Mouse (Mus musculus) cerebellum, adult 9-11 months (tissue): ENCODE measurements at regions not wholly inside any gene's neighbourhood (a gene's known extent, or its start where the extent isn't known, plus 50 kb on each side); places are given as distances from the start of the nearest gene placed in this dataset.

Experiments
- DNase-seq: peaks from one replicate; pipeline ENCODE4 v3.0.0; 2022

DNA sequence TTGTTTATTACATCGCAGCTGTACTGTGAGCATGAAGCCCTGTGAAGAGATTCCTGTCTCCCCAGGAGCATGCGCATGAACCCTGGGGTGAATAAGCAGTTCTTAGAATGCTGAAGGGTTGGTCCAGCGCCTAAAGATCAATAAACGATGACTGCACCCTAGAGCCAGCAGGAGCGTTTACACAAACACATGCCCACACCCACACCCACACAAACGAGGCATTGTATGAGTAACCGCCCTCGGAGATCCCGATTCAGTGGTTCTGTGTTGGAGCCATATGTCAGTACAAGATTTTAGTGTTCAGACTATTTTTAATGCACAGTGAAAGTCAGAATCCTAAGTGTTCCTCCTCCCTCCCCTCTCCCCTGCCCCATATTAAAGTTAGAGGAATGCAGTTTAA is 57.3 kb downstream of the Edn1 start:
- DNase-seq: no peak

DNA sequence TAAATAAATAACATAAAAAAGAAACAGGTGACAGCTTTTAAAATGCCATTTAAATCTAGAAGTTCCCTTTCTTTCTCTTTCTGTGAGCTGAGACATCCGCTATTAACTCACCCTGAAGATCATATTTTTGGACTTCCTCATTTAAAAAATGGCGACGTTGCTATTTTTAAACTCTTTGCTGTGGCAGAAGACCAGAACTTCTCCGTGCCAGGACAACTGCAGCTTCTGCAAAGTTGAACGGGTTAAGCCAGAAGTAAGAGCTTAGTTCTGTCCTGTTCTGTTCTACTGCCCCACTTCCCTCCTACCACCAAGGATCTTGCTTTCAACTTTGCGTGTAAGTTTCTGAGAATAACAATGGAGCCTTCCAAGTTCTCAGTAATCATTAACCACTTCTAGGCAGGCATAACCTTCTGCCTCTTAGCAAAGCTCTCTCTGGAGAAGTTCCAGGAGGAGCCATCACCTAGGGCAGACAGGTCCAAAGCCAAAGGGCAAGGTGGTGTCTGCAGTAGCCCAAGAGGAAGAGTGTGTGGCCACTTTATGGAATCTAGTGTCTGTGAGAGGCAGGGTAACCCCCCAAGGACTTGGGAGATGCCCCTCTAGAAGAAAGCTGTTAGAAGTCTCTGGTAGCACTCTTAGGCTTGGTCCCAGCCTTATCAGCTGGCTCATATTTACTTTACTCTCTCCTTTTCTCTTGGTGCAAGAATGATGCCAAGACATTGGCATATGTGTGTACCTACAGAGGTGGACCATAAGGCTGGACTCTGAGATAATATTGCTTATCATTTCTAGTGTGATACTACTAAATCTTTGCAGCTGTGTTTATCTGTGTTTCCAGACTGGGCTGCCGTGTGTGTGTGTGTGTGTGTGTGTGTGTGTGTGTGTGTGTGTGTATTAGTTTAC is 66.6 kb downstream of the Edn1 start:
- no peak for DNase-seq

DNA sequence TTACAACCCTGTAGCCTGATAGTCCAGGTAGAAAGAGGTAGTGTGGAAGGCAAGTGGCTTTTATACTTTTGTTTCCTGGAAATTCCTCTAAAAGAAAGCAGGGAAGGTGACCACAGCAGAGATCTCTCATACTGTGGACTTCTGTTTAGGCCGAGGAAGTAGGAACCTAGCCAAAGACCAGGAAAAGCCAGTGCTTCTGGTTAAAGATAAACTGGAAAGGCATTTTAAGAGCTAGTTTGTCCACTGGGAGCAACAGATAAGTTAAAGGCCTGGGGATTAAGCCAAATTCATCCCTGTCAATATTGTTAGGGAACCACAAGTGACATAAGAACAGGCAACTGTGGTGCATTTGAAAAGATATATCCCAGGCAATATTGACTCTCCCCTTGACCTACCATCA is 68.5 kb downstream of the Edn1 start:
- DNase-seq: no peak

DNA sequence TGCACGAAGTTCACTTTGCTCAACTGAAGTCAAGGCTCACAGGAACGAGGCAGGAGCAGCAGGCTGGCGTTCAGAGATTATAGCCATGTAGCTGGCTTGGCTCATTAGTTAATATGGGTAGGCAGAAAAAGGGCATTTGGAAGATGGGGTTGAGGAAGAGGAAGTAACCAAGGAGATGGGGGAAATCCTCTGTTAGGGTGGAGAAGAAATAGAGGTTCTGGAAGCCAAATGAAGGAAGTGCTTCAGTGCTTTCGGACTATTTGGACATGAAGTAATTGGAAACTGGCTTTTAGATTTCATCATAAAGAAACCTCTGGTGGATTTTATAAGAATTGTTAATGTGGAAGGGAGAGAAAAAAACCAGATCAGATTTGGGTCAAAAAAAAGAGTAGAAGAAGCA is 70.9 kb downstream of the Edn1 start:
- no peak for DNase-seq

DNA sequence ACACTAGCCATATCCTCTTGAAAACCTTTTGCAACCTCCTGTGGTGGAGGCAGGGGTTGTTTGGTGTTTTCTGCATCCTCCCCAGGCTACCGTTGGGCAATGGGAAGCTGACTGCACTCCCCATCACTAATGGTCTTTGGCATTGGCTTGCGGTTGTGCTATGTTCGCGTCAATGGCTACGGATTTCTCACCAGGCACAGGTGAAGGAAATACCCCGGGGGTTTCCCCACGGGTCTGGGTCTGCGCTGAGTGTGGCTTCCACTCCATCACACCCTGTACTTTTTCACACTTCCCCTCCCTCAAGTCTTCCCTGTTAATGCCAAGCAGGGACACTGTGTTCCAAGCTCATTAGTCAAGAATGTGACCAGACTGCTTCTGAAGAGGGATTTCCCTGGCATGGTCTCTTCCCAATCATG is 72.9 kb downstream of the Edn1 start:
- no peak for DNase-seq

DNA sequence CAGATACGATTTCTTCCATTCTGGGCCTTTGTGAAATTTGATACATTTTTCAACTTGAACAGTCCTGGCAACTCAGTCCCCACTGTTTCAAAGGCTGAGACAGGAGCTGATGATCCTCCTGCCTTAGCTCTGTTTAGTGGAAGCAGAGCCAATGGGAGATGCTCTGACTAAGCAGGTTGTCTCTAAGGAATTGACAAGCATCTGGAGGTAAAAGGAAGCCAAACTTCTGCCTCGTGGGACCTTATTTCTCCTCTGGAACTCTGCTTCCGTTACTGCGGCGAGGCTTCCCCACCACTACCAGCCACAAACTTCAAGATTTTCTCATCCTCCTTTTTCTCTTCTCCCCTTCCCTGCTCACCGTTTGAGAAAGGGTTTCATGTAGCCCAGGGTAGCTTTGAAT is 78.4 kb downstream of the Edn1 start:
- DNase-seq: no peak

DNA sequence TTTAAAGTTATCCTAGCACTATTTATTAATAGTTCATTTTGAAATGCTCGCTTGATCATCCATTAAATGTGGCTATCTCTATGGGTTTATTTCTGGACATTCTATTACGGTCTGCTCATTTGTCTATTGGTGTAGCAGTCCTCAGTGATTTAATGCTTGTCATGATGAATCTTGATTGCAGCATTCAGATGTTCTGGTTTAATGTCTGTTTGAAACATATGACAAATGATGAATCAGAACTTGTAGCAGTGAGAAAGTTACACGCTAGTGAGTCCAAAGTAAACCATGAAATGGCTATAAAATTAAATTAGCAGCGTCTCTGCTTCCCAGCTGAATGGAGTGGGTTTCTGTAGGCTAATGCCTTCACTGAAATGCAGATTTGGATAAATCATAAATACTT is 81.8 kb downstream of the Edn1 start:
- DNase-seq: no peak

DNA sequence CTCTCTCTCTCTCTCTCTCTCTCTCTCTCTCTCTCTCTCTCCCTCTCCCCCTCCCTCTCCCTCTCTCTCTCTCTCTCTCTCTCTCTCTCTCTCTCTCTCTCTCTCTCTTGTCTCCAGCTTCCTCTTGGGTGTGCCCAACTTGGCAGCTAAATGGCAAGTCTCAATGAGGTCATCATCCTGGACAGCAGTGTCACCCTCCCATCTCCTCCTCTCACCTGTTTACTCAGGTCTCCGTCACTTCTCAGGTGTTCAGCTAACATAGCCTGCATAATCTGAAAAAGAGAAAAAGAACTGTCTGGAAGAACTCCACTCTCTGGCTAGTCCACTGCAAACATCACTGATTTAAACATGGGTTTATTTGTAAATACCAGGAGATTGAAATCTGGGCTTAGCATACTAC is 89.1 kb downstream of the Edn1 start:
- no peak for DNase-seq

DNA sequence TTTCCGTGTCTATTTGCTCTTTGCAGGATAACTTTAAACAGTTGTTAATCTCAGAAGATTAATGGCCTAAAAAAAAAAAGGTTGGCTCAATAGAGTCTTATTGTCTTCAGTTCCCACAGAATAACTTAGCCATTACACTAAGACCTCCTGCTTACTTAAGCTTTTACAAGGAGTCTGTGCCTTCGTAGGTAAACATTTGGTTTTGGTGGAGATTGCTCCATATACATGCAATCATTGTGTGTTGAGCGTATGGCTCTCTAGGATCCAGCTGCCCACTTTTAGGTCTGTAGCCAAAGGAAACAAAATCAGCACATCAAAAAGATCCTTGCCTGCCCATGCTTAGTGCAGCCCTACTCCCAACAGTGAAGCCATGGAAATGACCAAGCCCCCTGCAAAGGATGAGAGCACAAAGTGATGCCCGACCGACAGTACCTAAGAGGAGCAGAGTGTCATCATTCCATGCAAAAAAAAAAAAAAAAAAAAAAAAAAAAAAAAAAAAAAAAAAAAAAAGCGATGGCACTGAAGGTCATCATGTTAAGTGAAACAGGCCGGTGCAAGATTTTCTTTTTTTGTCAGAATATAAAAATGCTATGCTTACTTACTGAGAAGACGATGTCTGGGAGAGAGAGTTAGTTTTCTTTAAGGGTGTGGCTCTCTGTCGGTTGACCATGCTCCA is 90.2 kb downstream of the Edn1 start:
- no peak for DNase-seq

DNA sequence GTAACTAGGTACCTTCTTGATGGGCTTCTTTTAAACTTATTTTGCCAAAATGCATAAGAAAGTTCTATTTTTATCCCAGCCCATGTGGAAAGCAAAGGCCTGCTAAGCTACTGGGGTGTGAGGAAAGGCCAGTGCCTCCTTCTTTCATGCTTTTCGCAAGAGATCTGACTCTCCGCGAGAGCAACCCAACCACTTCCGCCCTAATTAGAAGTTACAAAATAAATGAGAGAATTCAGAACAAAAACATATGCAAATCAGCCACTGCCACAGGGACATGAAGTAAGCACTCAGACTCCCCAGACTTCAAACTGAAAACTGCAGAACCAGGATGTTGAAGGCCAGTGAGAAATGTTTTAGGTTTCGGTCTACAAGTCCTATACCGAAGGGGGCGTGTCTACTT is 91.4 kb downstream of the Edn1 start:
- DNase-seq: no peak

DNA sequence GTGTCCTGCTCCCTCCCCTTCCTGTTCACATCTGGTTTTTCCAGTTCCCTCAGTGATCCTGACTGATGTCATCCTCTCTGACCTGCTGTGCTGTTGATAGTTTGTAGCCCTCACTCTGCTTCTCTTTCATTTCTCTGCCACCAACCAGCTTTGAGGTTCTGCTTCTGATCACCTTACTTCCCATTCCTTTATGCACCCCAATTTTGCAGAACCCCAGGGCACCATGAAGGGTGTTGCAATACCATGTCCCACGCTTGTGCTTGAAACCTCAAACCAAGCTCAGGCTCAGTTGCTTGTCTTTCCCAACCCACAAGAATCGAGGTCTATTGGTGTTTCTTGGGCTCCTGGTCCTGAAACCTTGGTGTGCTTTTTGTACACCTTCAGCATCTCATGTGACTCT is 93.3 kb downstream of the Edn1 start:
- no peak for DNase-seq

DNA sequence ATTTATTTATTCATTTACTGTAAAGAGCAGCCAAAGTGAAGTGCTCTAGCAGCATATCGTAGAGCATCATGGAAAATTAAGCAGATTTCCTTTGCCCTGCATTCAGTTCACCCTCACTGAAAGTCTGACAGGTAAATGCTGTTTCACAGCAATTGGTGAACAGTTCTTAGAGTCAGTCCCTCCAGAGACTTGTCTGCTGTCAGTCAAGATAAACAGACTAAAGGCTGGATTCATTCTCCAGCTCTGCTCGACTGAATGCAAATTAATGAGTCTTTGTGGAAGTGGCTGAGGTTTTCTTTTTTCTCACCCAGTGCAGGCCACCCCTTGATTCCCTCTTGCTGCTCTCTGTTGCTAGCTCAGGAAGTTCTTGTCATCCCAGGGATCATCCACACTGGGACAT is 100.2 kb downstream of the Edn1 start:
- no peak for DNase-seq

DNA sequence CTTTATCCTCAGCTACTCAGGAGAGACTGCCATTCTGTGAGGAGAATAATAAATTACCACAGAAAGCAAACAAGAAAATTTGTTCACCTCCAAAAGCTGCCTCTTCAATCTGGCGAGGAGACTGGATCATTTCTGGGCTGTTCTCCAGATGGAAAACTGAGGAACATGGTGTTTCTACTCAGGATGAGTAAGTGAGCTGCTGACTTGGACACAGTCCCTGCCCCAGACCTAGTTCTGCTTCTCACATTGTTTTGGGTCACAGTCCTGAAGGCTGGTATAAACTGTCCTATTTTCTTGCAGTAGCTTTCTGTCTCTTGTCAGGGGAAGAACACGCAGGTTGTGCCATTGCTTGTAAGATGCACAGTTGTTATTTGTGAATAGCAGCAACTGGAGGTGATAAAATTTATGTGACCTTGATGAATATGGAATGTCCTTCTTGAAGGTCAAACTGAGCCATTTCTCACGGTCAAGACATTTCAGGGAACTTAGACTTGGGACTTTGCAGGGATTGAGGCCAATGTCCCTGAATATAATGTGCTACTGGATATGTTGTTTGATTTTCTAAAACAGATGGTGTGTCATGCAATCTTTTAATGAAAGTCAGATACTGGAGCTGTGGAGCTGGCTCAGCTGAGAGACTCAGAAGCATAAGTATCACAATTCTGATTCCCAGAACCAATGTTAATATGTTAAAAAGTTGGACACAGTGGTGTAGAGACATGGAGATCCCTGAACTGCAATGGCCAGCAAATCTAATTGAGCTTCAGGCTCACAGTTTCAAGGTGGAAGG is 102.2 kb downstream of the Edn1 start:
- DNase-seq: peak; percentile 55

DNA sequence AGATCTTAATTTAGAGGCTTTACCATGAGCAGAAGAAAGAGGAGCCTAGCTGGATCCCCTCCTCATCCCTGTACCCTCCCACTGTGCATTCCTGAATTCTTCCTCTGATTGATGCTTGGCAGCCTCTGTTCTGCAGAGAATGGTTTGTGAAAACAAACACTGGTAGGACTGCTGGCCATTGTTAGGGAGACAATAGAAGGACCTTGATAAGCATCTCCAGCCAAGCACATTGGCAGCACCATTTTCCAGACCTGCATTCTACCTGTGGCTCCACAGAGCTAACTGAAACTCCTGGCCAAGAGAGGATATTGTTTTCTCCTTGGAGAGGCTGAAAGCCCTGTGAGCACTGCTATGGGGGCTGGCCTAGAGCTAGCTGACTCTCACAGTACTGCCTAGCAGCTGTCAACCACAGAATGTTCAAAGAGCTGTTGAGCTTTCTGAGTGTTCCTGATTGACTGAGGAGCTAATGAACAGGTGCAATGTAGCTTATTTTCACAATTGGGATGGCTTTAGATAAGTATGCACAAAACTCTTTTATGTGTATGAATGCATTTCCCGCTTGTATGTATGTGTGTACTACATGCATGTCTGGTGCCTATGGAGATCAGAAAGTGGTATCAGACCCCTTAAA is 111.5 kb downstream of the Edn1 start:
- no peak for DNase-seq

DNA sequence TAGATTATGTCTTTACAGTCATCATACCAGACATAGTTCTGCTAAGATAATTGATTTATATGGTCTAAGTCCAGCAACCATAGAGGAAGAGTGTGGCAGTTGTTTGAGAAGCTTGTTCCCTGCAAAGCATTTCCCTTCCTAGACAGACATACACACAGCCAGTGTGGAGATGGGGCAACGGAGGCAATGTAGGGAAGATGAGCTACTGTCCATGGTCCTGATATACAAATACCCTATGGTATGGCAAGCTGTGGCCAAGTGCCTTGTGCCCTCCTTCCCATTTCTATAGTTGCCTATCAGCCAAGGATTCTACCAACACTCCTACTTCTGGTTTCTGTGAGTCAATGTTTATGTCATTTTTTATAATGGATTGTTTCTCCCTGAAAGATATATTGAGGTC is 145.6 kb downstream of the Edn1 start:
- DNase-seq: no peak

DNA sequence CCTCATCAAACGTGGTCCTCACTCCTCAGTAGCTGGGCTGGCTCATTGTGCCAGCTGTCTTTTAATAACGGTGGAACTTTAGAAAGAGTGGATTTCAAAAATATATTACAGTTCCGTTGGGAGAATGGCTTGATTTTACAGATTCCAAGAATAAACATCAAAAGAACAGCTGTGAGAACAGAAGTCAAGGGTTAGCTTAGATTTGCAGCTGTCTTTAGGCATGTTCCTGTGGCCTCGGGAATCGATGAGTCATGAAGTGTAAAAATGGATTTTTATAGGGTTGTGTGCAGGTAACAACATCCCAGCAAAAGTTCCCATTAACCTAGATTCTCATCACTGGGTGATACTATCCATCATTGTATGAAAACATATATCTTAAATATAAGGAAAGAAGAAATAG is 152.4 kb downstream of the Edn1 start:
- DNase-seq: no peak

DNA sequence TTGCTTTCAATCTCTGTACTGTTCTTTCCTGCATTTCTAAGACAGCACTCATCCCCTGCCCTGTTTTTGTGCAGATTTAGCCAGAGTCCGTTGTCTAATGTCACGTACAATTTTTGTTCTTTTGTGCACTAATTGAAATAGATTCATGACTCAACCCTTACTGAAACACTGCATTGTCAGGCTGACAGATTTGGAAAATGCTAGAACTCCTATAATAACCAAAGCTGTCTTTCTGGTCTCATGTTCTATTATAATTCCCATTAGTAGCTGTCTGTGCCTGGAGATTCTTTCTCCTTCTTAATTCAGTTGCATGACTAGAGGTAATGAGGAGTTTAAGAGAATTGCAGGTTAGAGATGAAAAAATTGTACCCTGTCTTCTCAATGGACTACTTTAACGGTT is 158.6 kb downstream of the Edn1 start:
- DNase-seq: no peak

DNA sequence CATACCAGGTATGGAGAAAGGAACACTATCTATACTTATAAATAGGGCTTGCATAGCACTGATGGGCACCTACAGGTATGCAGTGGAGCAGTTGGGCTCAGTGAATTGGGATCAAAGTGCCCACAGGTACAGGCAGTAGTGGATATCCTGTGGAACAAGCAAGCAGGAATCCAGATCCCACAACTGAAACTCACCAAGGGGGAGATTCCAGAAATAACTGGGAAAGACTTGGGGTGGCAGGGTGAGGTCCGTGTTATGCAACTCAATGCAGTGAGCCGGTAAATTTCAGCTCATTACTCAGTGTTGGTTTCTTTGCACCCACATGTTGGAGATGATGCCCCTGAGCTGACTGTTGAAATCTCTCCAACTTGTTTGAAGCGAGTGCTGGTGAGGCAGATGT is 177.5 kb downstream of the Edn1 start:
- no peak for DNase-seq

DNA sequence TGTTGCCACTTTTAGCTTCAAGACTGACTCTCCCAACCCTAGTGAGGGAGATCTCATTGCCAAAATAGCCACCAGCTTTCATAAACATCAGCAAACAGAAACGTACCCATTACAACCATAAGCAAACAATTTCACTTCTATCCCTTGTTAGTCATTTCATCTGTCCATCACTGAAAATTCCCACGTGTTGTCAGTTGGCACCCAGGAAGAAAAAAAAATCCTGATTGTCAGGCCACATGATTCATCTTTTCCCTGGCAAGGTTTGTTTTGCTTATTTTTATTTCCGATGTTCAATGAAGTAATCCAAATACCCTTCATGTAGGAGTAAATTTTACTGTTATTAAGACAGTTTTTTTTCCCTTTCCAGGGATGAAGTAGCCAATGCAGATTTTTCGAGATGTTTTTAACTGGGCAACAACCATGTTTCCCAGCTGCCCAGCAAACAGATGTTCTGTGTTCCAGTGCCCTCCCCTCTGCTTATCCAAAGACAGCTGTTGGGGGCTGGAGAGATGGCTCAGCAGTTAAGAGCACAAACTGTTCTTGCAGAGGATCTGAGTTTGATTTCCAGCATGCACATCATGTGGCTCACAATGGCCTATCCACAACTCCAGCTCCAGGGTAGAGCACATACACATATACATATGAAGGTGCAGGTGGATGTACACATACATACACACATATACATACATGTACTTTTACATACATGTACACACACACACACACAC is 189.3 kb upstream of the Phactr1 start:
- DNase-seq: no peak

DNA sequence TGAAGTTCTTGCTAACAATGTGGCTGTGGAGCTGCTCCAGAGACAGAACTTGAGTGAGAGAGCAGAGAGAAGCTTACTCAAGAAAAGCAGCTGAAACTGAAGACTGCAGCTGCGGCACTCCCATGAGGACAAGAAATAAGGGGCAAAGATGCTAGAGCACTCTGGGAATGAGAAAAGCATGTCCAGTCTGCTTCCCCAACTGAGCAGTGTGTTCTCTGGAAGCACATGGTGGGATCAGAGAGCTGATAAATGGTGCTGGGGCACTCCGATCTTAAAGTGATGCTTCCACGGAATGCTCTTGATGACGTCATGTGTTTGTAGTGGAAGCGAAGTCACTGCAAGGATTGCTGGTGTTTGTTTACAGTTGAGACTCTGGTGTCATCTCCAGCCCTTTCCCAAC is 186.1 kb upstream of the Phactr1 start:
- no peak for DNase-seq

DNA sequence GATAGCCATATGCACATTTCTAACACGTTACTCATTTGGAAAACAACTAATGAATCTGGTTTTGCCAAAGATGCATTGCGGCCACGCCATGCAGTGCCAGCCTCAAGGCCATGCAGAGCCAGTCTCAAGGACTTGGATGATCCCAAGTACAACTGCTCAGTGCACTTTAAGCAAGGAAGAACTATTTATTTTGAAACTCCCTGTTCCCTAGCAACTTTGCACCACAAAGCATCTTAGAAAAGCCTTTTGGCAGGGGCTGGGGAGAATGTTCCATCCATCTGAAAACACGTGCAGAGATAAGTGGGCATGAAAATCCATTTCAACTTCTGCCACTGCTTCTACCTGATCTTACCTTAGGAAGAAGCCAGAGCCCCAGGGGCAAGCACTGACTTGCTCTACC is 182.1 kb upstream of the Phactr1 start:
- DNase-seq: no peak

DNA sequence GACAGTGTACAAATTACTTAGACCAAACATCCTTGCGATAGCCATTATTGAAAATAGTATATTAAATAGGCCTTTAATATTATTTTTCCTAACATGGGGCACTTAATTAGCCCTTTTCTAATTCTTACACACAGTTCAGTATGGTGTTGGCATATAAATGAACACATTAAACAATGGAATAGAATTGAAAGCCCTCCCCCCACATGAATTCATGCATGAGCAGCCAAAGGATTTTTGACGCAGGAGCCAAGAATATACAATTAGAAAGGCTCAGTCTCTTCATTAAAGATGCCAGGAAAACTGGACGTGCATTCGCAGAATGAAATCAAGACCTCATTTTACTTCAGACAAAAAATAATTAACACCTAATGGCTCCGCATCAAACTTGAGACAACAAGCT is 172.9 kb upstream of the Phactr1 start:
- DNase-seq: no peak

DNA sequence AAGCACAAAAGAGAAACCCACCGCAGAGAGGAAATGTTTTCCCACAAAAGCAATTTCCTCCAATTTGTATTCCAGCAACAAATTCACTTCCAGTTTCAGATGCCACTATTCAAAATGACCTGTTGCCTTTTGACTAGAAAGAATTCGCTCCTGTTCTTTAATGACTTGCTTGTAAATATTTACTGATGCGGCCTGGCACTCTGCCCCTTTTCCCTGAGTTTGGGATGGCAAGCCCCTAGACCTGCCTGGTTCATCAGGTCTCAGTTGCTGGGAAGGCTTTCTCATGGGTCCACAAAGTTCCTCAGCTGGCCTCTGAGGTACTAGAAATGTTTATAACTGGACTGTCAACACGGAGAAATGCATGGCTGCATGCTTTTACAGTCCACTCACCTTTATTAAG is 161.7 kb upstream of the Phactr1 start:
- no peak for DNase-seq
